Mouse (Mus musculus) embryonic facial prominence, embryonic 13.5 days (tissue): ENCODE data around the gene Zfp658. TPM values are rescaled to one million over a fixed set of nuclear protein-coding genes. Genes with fewer than 3 reads are reported as not detected.

ENCODE experiments used
- ATAC-seq: fragments of 200-750 bp; cut with Nextera tagmentation; 2 replicates; pipeline ENCODE4 v1.8.0; 2017; ENCODE audit warnings: low read depth; ENCODE audit not compliant: insufficient number of reproducible peaks, insufficient read depth, low FRiP score, low TSS enrichment
- H3K27ac ChIP-seq: fragments of 300-500 bp; sonication (generic); 2 replicates; pipeline ENCODE4 v1.5.1; 2015; ENCODE audit warnings: moderate library complexity, mild to moderate bottlenecking, inconsistent platforms
- H3K27me3 ChIP-seq: fragments of 300-500 bp; sonication (generic); 2 replicates; pipeline ENCODE4 v1.6.1; 2015; ENCODE audit warnings: mild to moderate bottlenecking, inconsistent platforms
- H3K36me3 ChIP-seq: fragments of 300-500 bp; sonication (generic); 2 replicates; pipeline ENCODE4 v1.6.1; 2015; ENCODE audit warnings: mild to moderate bottlenecking, inconsistent platforms
- H3K4me1 ChIP-seq: fragments of 300-500 bp; sonication (generic); 2 replicates; pipeline ENCODE4 v1.6.1; 2015; ENCODE audit warnings: inconsistent platforms
- H3K4me2 ChIP-seq: fragments of 300-500 bp; sonication (generic); 2 replicates; pipeline ENCODE4 v1.6.1; 2015; ENCODE audit warnings: moderate library complexity, mild to moderate bottlenecking, inconsistent platforms
- H3K4me3 ChIP-seq: fragments of 300-500 bp; sonication (generic); 2 replicates; pipeline ENCODE4 v1.5.1; 2015; ENCODE audit warnings: mild to moderate bottlenecking, inconsistent platforms
- H3K9ac ChIP-seq: fragments of 300-500 bp; sonication (generic); 2 replicates; pipeline ENCODE4 v1.6.1; 2015; ENCODE audit warnings: mild to moderate bottlenecking, inconsistent platforms
- H3K9me3 ChIP-seq: fragments of 300-500 bp; sonication (generic); 2 replicates; pipeline ENCODE4 v1.6.1; 2016; ENCODE audit warnings: inconsistent platforms
- WGBS: fragments of 180-500 bp; shearing (Covaris S2); methylation state at CpG from one replicate; pipeline ENCODE4 v1.1.7; 2015; ENCODE audit warnings: mixed read lengths; 5-methylcytosine and 5-hydroxymethylcytosine counted together
- polyA plus RNA-seq: library from polyadenylated mRNA; unstranded; fragments of >200 nt; fragmentation: Nextera tagmentation; extraction: Ambion mirVana; gene quantifications from 2 replicates; pipeline ENCODE4 v1.2.1, GENCODE M21; 2015

Gene Zfp658
- polyA plus RNA-seq, 1 experiment from 2014 or later, result 6.6 TPM

GRCm38 (mm10) chr7:43547666-43548065 lies 14.4 kb upstream of the Zfp658 start:
- ATAC-seq, result no peak
- Histone ChIP-seq H3K27ac (no peak overlapping the region), H3K36me3 (no peaks in the 10 kb centered on the region), H3K4me1 (no peaks in the 10 kb centered on the region), H3K27me3 (no peaks in the 10 kb centered on the region), H3K9me3 (no peaks in the 10 kb centered on the region), H3K4me3 (no peak overlapping the region), H3K4me2 (no peak overlapping the region), H3K9ac (no peak overlapping the region)
- 29% methylated on average over 5 of the region's 5 CpGs for WGBS

GRCm38 (mm10) chr7:43548206-43548605 lies 13.8 kb upstream of the Zfp658 start:
- Histone ChIP-seq H3K36me3 (no peaks in the 10 kb centered on the region), H3K27me3 (no peaks in the 10 kb centered on the region), H3K4me2 (no peak overlapping the region), H3K4me1 (peaks cover 3% of the 10 kb centered on the region; the same call in 1 of the 2 replicates), H3K9me3 (no peaks in the 10 kb centered on the region), H3K27ac (no peak overlapping the region), H3K9ac (no peak overlapping the region), H3K4me3 (no peak overlapping the region)
- WGBS, result 72% methylated on average over 4 of the region's 4 CpGs
- no peak for ATAC-seq

GRCm38 (mm10) chr7:43553153-43553552 lies 8.9 kb upstream of the Zfp658 start:
- H3K9me3 ChIP-seq, result no peaks in the 10 kb centered on the region
- H3K4me3 ChIP-seq, result no peak overlapping the region
- no peaks in the 10 kb centered on the region for H3K36me3 ChIP-seq
- H3K27ac ChIP-seq, result no peak overlapping the region
- H3K4me1 ChIP-seq, result peaks cover 11% of the 10 kb centered on the region; the same call in 1 of the 2 replicates
- WGBS, result 44% methylated on average over 4 of the region's 4 CpGs
- H3K4me2 ChIP-seq, result no peak overlapping the region
- no peaks in the 10 kb centered on the region for H3K27me3 ChIP-seq
- H3K9ac ChIP-seq, result no peak overlapping the region
- no peak for ATAC-seq

- WGBS, result 27% methylated on average over 3 of the region's 3 CpGs
- no peak for ATAC-seq
- no peaks in the 10 kb centered on the region for H3K27me3 ChIP-seq
- no peak overlapping the region for H3K4me3 ChIP-seq
- no peaks in the 10 kb centered on the region for H3K36me3 ChIP-seq
- H3K4me1 ChIP-seq, result peaks cover 11% of the 10 kb centered on the region; the same call in 1 of the 2 replicates
- H3K9me3 ChIP-seq, result no peaks in the 10 kb centered on the region
- H3K27ac ChIP-seq, result peak overlapping the region; percentile 44; the same call in 1 of the 2 replicates
- no peak overlapping the region for H3K9ac ChIP-seq
- H3K4me2 ChIP-seq, result no peak overlapping the region
Measured at GRCm38 (mm10) chr7:43554550-43554949, 7.5 kb upstream of the Zfp658 start.

GRCm38 (mm10) chr7:43555351-43555750 lies 6.7 kb upstream of the Zfp658 start:
- Histone ChIP-seq H3K4me1 (peaks cover 11% of the 10 kb centered on the region; the same call in 1 of the 2 replicates), H3K9me3 (no peaks in the 10 kb centered on the region), H3K4me3 (no peak overlapping the region), H3K36me3 (no peaks in the 10 kb centered on the region), H3K27me3 (no peaks in the 10 kb centered on the region), H3K9ac (no peak overlapping the region), H3K4me2 (no peak overlapping the region), H3K27ac (no peak overlapping the region)
- ATAC-seq, result no peak
- WGBS, result 94% methylated on average over 5 of the region's 5 CpGs

- no peak overlapping the region for H3K27ac ChIP-seq
- H3K4me3 ChIP-seq, result no peak overlapping the region
- peaks cover 11% of the 10 kb centered on the region; the same call in 1 of the 2 replicates for H3K4me1 ChIP-seq
- H3K9me3 ChIP-seq, result no peaks in the 10 kb centered on the region
- H3K4me2 ChIP-seq, result no peak overlapping the region
- no peaks in the 10 kb centered on the region for H3K36me3 ChIP-seq
- no peaks in the 10 kb centered on the region for H3K27me3 ChIP-seq
- ATAC-seq, result no peak
- no peak overlapping the region for H3K9ac ChIP-seq
- 48% methylated on average over 1 of the region's 1 CpGs for WGBS
Measured at GRCm38 (mm10) chr7:43556901-43557300, 5.2 kb upstream of the Zfp658 start.

- peak overlapping the region; percentile 80 for H3K4me2 ChIP-seq
- peaks cover 15% of the 10 kb centered on the region for H3K4me1 ChIP-seq
- H3K27ac ChIP-seq, result peak overlapping the region; percentile 93
- H3K27me3 ChIP-seq, result no peaks in the 10 kb centered on the region
- peak overlapping the region; percentile 86 for H3K9ac ChIP-seq
- no peak for ATAC-seq
- peak overlapping the region; percentile 77 for H3K4me3 ChIP-seq
- WGBS, result 1% methylated on average over 10 of the region's 10 CpGs
- H3K36me3 ChIP-seq, result peaks cover 25% of the 10 kb centered on the region
- H3K9me3 ChIP-seq, result no peaks in the 10 kb centered on the region
Measured at GRCm38 (mm10) chr7:43562651-43563070, 605 bp downstream of the Zfp658 start.

- 50% methylated on average over 6 of the region's 6 CpGs for WGBS
- Histone ChIP-seq H3K27ac (no peak overlapping the region), H3K4me1 (peaks cover 15% of the 10 kb centered on the region), H3K4me3 (peak overlapping the region; percentile 77), H3K9ac (peak overlapping the region; percentile 86), H3K9me3 (no peaks in the 10 kb centered on the region), H3K36me3 (peaks cover 31% of the 10 kb centered on the region), H3K27me3 (no peaks in the 10 kb centered on the region), H3K4me2 (peak overlapping the region; percentile 80)
- no peak for ATAC-seq
Measured at GRCm38 (mm10) chr7:43563300-43563699, 1.2 kb downstream of the Zfp658 start.

GRCm38 (mm10) chr7:43571216-43571615 lies 9.2 kb downstream of the Zfp658 start:
- ATAC-seq, result no peak
- H3K9me3 ChIP-seq, result no peaks in the 10 kb centered on the region
- peaks cover 79% of the 10 kb centered on the region for H3K36me3 ChIP-seq
- H3K27me3 ChIP-seq, result no peaks in the 10 kb centered on the region
- H3K9ac ChIP-seq, result no peak overlapping the region
- no peak overlapping the region for H3K27ac ChIP-seq
- WGBS, result 87% methylated on average over 2 of the region's 2 CpGs
- H3K4me3 ChIP-seq, result no peak overlapping the region
- H3K4me1 ChIP-seq, result no peaks in the 10 kb centered on the region
- no peak overlapping the region for H3K4me2 ChIP-seq

GRCm38 (mm10) chr7:43579440-43580171 lies 17.6 kb downstream of the Zfp658 start, which contains the start of gene Zfp719:
TSS of gene Zfp719 (plus strand) at chr7:43579610.
- under 1% methylated on average over 37 of the region's 37 CpGs for WGBS
- H3K27ac ChIP-seq, result peak within 1 kb of the TSS; percentile 88
- H3K36me3 ChIP-seq, result peaks cover 20% of the 10 kb centered on the region
- ATAC-seq, result peak; percentile 94
- H3K27me3 ChIP-seq, result no peaks in the 10 kb centered on the region
- peak within 1 kb of the TSS; percentile 82 for H3K9ac ChIP-seq
- peak within 1 kb of the TSS; percentile 78 for H3K4me2 ChIP-seq
- peak within 1 kb of the TSS; percentile 78 for H3K4me3 ChIP-seq
- H3K9me3 ChIP-seq, result no peaks in the 10 kb centered on the region
- peaks cover 16% of the 10 kb centered on the region for H3K4me1 ChIP-seq

GRCm38 (mm10) chr7:43580526-43580925 lies 18.5 kb downstream of the Zfp658 start:
- peaks cover 20% of the 10 kb centered on the region for H3K36me3 ChIP-seq
- peak overlapping the region; percentile 82 for H3K9ac ChIP-seq
- H3K27ac ChIP-seq, result no peak overlapping the region
- 64% methylated on average over 5 of the region's 5 CpGs for WGBS
- H3K4me2 ChIP-seq, result peak overlapping the region; percentile 78
- no peak for ATAC-seq
- H3K4me1 ChIP-seq, result peaks cover 16% of the 10 kb centered on the region
- no peaks in the 10 kb centered on the region for H3K9me3 ChIP-seq
- H3K27me3 ChIP-seq, result no peaks in the 10 kb centered on the region
- peak overlapping the region; percentile 78 for H3K4me3 ChIP-seq

GRCm38 (mm10) chr7:43584790-43585189 lies 22.7 kb downstream of the Zfp658 start:
- Histone ChIP-seq H3K4me3 (no peak overlapping the region), H3K36me3 (peaks cover 61% of the 10 kb centered on the region), H3K4me1 (peaks cover 16% of the 10 kb centered on the region), H3K27me3 (no peaks in the 10 kb centered on the region), H3K4me2 (no peak overlapping the region), H3K9me3 (no peaks in the 10 kb centered on the region), H3K9ac (no peak overlapping the region), H3K27ac (no peak overlapping the region)
- no peak for ATAC-seq
- 91% methylated on average over 5 of the region's 5 CpGs for WGBS
